In the genomic region with DNA sequence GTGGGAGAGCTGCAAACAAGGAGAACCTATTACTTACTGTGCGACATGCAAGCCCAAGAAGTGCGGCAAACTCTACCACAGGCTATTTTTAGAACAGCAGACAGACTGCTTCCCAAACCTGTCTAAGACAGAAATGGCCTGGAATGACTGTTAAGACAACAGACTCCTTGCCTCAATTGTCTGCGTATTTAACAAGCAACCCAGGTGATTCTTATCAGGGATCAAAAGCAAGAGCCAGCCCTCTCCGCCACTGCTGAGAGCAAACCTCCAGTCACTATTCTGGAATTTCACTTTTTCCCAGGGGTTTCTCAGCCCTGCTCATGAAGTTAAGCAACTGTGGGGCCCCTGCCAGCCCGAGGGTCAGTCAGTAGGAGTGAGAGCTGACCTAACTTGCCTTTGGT, we compare ENCODE assay signal across 10 mouse cellular contexts. TPM values are rescaled to one million over a fixed set of nuclear protein-coding genes. Genes with fewer than 3 reads are reported as not detected.
DNase-seq lines count a peak whose midpoint lies in the region; ATAC-seq and TF ChIP-seq lines count a peak whose summit lies in the region.
"Had no signal": no experiment of that assay in that cellular context is flagged by ENCODE, and none has a peak within 500 bp of the region (broad histone marks: within the 10 kb centered on the region; RNA-seq: fewer than 3 reads in every experiment).

No protein-coding gene starts in this region.

- H3K4me2 ChIP-seq in forebrain, embryonic 11.5 days (ENCODE audit: low read depth, low read length, severe bottlenecking), result no peak overlapping the region
- H3K4me2 ChIP-seq in lung, embryonic 14.5 days, result peak overlapping the region; percentile 43
- 0 out of 2 replicates have a peak overlapping the region, but pooled peaks have one; percentile 4 for H3K4me2 ChIP-seq in intestine, embryonic 16.5 days (ENCODE audit: low read depth, low read length)
- H3K4me2 ChIP-seq in myocyte (ENCODE audit: low read depth), result peak overlapping the region; percentile 39
- H3K4me2 ChIP-seq: hindbrain, embryonic 13.5 days; midbrain, embryonic 12.5 days had no signal

- no peak for ATAC-seq in forebrain, embryonic 11.5 days (replicated peaks; ENCODE audit: low FRiP score)
- no peak for ATAC-seq in lung, embryonic 14.5 days (ENCODE audit: insufficient read depth)
- no peak for ATAC-seq in intestine, embryonic 16.5 days

- H3ac ChIP-seq in myocyte (ENCODE audit: control insufficient read depth, insufficient read length), result no peak overlapping the region

- peaks cover 97% of the 10 kb centered on the region for H3K4me1 ChIP-seq in forebrain, embryonic 10.5 days
- peaks cover 53% of the 10 kb centered on the region for H3K4me1 ChIP-seq in forebrain, embryonic 11.5 days (replicated peaks; ENCODE audit: control insufficient read depth, insufficient read depth, low read length)
- H3K4me1 ChIP-seq in lung, embryonic 14.5 days (ENCODE audit: insufficient read depth), result peaks cover 78% of the 10 kb centered on the region
- peaks cover 90% of the 10 kb centered on the region for H3K4me1 ChIP-seq in intestine, embryonic 16.5 days (ENCODE audit: control insufficient read depth, insufficient read depth, low read length)

- H3K9ac ChIP-seq in forebrain, embryonic 11.5 days (ENCODE audit: low read length), result no peak overlapping the region
- H3K9ac ChIP-seq in lung, embryonic 14.5 days, result 0 out of 2 replicates have a peak overlapping the region, but pooled peaks have one; percentile 5
- 0 out of 2 replicates have a peak overlapping the region, but pooled peaks have one; percentile 11 for H3K9ac ChIP-seq in intestine, embryonic 16.5 days (ENCODE audit: low read depth, low read length)
- H3K9ac ChIP-seq: midbrain, embryonic 12.5 days had no signal

- peaks cover 82% of the 10 kb centered on the region for H3K79me2 ChIP-seq in myocyte (ENCODE audit: control insufficient read depth, insufficient read depth)

- H3K4me3 ChIP-seq in forebrain, embryonic 10.5 days, result no peak overlapping the region
- H3K4me3 ChIP-seq in forebrain, embryonic 11.5 days (ENCODE audit: low read depth, low read length), result no peak overlapping the region
- H3K4me3 ChIP-seq in lung, embryonic 14.5 days (ENCODE audit: low read depth, low read length), result no peak overlapping the region
- no peak overlapping the region for H3K4me3 ChIP-seq in intestine, embryonic 16.5 days (ENCODE audit: low read length)
- no peak overlapping the region for H3K4me3 ChIP-seq in myocyte
- H3K4me3 ChIP-seq: hindbrain, embryonic 13.5 days; midbrain, embryonic 12.5 days had no signal

- no peak for TF ChIP-seq CTCF in lung, embryonic 14.5 days (IDR thresholded peaks at IDR 0.05; ENCODE audit: low read depth)

- intact Hi-C loops in left cerebral cortex, postnatal 4 days (cut with DNase I), result no loop called here

- no peak for TF ChIP-seq POLR2A in myocyte (IDR thresholded peaks at IDR 0.05; ENCODE audit: insufficient read length, low read depth)

- H3K27me3 ChIP-seq in forebrain, embryonic 10.5 days (ENCODE audit: poor library complexity, severe bottlenecking), result peaks cover 49% of the 10 kb centered on the region
- no peaks in the 10 kb centered on the region for H3K27me3 ChIP-seq in forebrain, embryonic 11.5 days (ENCODE audit: control insufficient read depth, insufficient read depth, low read length)
- no peaks in the 10 kb centered on the region for H3K27me3 ChIP-seq in lung, embryonic 14.5 days (ENCODE audit: insufficient read depth, low read length)
- no peaks in the 10 kb centered on the region for H3K27me3 ChIP-seq in intestine, embryonic 16.5 days (replicated peaks; ENCODE audit: control insufficient read depth, insufficient read depth, low read length)
- no peaks in the 10 kb centered on the region for H3K27me3 ChIP-seq in myocyte (ENCODE audit: control insufficient read depth, insufficient read depth, insufficient read length)

- peak overlapping the region; percentile 66 for H3K27ac ChIP-seq in forebrain, embryonic 10.5 days
- H3K27ac ChIP-seq in forebrain, embryonic 11.5 days (ENCODE audit: low read depth, low read length), result no peak overlapping the region
- peak overlapping the region; percentile 95 for H3K27ac ChIP-seq in lung, embryonic 14.5 days (ENCODE audit: low read depth)
- H3K27ac ChIP-seq in intestine, embryonic 16.5 days (ENCODE audit: low read length), result peak overlapping the region; percentile 29
- H3K27ac ChIP-seq: hindbrain, embryonic 13.5 days; midbrain, embryonic 12.5 days had no signal

- peaks cover 5% of the 10 kb centered on the region for H3K36me3 ChIP-seq in forebrain, embryonic 10.5 days (replicated peaks)
- H3K36me3 ChIP-seq in forebrain, embryonic 11.5 days (ENCODE audit: control insufficient read depth, insufficient read depth, low read length), result no peaks in the 10 kb centered on the region
- H3K36me3 ChIP-seq in lung, embryonic 14.5 days (ENCODE audit: insufficient read depth), result no peaks in the 10 kb centered on the region
- no peaks in the 10 kb centered on the region for H3K36me3 ChIP-seq in intestine, embryonic 16.5 days (ENCODE audit: control insufficient read depth, insufficient read depth, low read length)
- no peaks in the 10 kb centered on the region for H3K36me3 ChIP-seq in myocyte (ENCODE audit: control insufficient read depth, insufficient read depth)
- H3K36me3 ChIP-seq: hindbrain, embryonic 13.5 days; midbrain, embryonic 12.5 days had no signal

- no peaks in the 10 kb centered on the region for H3K9me3 ChIP-seq in forebrain, embryonic 10.5 days
- no peaks in the 10 kb centered on the region for H3K9me3 ChIP-seq in forebrain, embryonic 11.5 days (ENCODE audit: control insufficient read depth, low read length)
- no peaks in the 10 kb centered on the region for H3K9me3 ChIP-seq in lung, embryonic 14.5 days (ENCODE audit: low read depth, low read length)
- H3K9me3 ChIP-seq in intestine, embryonic 16.5 days (ENCODE audit: control insufficient read depth, low read length), result no peaks in the 10 kb centered on the region
- H3K9me3 ChIP-seq: hindbrain, embryonic 13.5 days; midbrain, embryonic 12.5 days had no signal

- no peak for DNase-seq in forebrain, embryonic 10.5 days (ENCODE audit: extremely low spot score, low spot score)
- no peak for DNase-seq in forebrain, embryonic 11.5 days (ENCODE audit: low spot score)
- DNase-seq in lung, embryonic 14.5 days, result peak; percentile 61
- no peak for DNase-seq in lung, postnatal 10 days
- no peak for DNase-seq in left cerebral cortex, postnatal 4 days
- no peak for DNase-seq in testis, postnatal 14 days (ENCODE audit: low spot score)

- WGBS in forebrain, embryonic 10.5 days, result 45% methylated on average over 5 of the region's 5 CpGs
- WGBS in forebrain, embryonic 11.5 days, result 50% methylated on average over 5 of the region's 5 CpGs
- 14% methylated on average over 5 of the region's 5 CpGs for WGBS in lung, embryonic 14.5 days
- whole genome bisulfite sequencing in intestine, embryonic 16.5 days, result 16% methylated on average over 5 of the region's 5 CpGs

TF ChIP-seq in myocyte, 11 proteins besides CTCF, POLR2A, EP300 and RAD21:
- no peak for TF ChIP-seq USF1 (IDR thresholded peaks at IDR 0.05; ENCODE audit: low read depth)
- TF ChIP-seq POLR2AphosphoS2 (IDR thresholded peaks at IDR 0.05; ENCODE audit: insufficient read length, low read depth), result no peak
- TF ChIP-seq REST (IDR thresholded peaks at IDR 0.05; ENCODE audit: insufficient read depth, insufficient read length), result no peak
- no peak for TF ChIP-seq MYOD1 (IDR thresholded peaks at IDR 0.05; ENCODE audit: control insufficient read depth in 1 of 3, insufficient read length in 2 of 3, low read depth in 2 of 3)
- no peak for TF ChIP-seq MAX (IDR thresholded peaks at IDR 0.05; ENCODE audit: low read depth)
- no peak for TF ChIP-seq E2F4 (IDR thresholded peaks at IDR 0.05; ENCODE audit: insufficient read depth)
- TF ChIP-seq CEBPB (IDR thresholded peaks at IDR 0.05; ENCODE audit: insufficient read depth, poor library complexity, severe bottlenecking), result no peak
- no peak for TF ChIP-seq SRF (IDR thresholded peaks at IDR 0.05; ENCODE audit: control insufficient read depth, insufficient read length, low read depth)
- no peak for TF ChIP-seq MYOG (IDR thresholded peaks at IDR 0.05; ENCODE audit: control insufficient read depth in 1 of 3, insufficient read depth in 1 of 3, insufficient read length in 2 of 3, low read depth in 2 of 3)
- no peak for TF ChIP-seq TCF3 (IDR thresholded peaks at IDR 0.05; ENCODE audit: insufficient read length, low read depth)
- TF ChIP-seq TCF12 (IDR thresholded peaks at IDR 0.05; ENCODE audit: insufficient read depth, poor library complexity, severe bottlenecking), result no peak

RNA-seq across cellular contexts. Expression of gene Shb, which starts 39.6 kb away (rescaled TPM):
- polyA plus RNA-seq in forebrain, embryonic 10.5 days (2016; fragmentation: Nextera tagmentation; extraction: Ambion mirVana), result 2.8 and 3.0 TPM in 2 replicates
- polyA plus RNA-seq in forebrain, embryonic 11.5 days (2014; fragmentation: Nextera tagmentation; extraction: Ambion mirVana), result 8.2 and 9.7 TPM in 2 replicates
- polyA plus RNA-seq in lung, embryonic 14.5 days (2014; fragmentation: Nextera tagmentation; extraction: Ambion mirVana), result 10.6 TPM in 2 replicates
- 1.5 and 2.7 TPM in 2 replicates for polyA plus RNA-seq in intestine, embryonic 16.5 days (2015; fragmentation: Nextera tagmentation; extraction: Ambion mirVana)
- 46.3 TPM for polyA plus RNA-seq in myocyte (2012; fragmentation: generic; extraction: Trizol)
- total RNA-seq in left cerebral cortex, postnatal 4 days (2021), result 10 to 100 TPM; 23.0 to 25.6 TPM
